Mouse (Mus musculus): ENCODE data around the gene Triobp.

Triobp gene

GRCm38 (mm10) chr15:78926021-78926919 is 21.3 kb upstream of the Triobp start, which contains the start of gene Lgals1:
Gene Lgals1 (plus strand): TSS chr15:78926725.
- in situ Hi-C loops (cut with MboI) = no loop called here

- in situ Hi-C loops (cut with MboI) = no loop called here
Observed at GRCm38 (mm10) chr15:78927021-78927787, 20.3 kb upstream of the Triobp start.

GRCm38 (mm10) chr15:78927788-78928457 is 19.6 kb upstream of the Triobp start:
- in situ Hi-C loops (cut with MboI) = no loop called here

GRCm38 (mm10) chr15:78928539-78928938 is 19.0 kb upstream of the Triobp start:
- in situ Hi-C loops (cut with MboI) = no loop called here

- in situ Hi-C loops (cut with MboI) = no loop called here
Observed at GRCm38 (mm10) chr15:78930192-78930706, 17.3 kb upstream of the Triobp start.

- in situ Hi-C loops (cut with MboI) = no loop called here
Observed at GRCm38 (mm10) chr15:78930801-78931426, 16.6 kb upstream of the Triobp start.

- in situ Hi-C loops (cut with MboI) = no loop called here
Observed at GRCm38 (mm10) chr15:78931577-78931976, 15.9 kb upstream of the Triobp start.

GRCm38 (mm10) chr15:78934784-78935320 is 12.7 kb upstream of the Triobp start, which contains the start of gene Nol12:
Gene Nol12 (plus strand): TSS chr15:78934933.
- in situ Hi-C loops (cut with MboI) = no loop called here

GRCm38 (mm10) chr15:78936403-78936802 is 11.1 kb upstream of the Triobp start:
- in situ Hi-C loops (cut with MboI) = no loop called here

GRCm38 (mm10) chr15:78937311-78937710 is 10.2 kb upstream of the Triobp start:
- in situ Hi-C loops (cut with MboI) = no loop called here

- in situ Hi-C loops (cut with MboI) = no loop called here
Observed at GRCm38 (mm10) chr15:78937963-78938362, 9.6 kb upstream of the Triobp start.

- in situ Hi-C loops (cut with MboI) = no loop called here
Observed at GRCm38 (mm10) chr15:78940325-78940724, 7.2 kb upstream of the Triobp start.

- in situ Hi-C loops (cut with MboI) = no loop called here
Observed at GRCm38 (mm10) chr15:78942663-78943062, 4.9 kb upstream of the Triobp start.

GRCm38 (mm10) chr15:78946232-78946631 is 1.3 kb upstream of the Triobp start:
- in situ Hi-C loops (cut with MboI) = no loop called here

GRCm38 (mm10) chr15:78948152-78948725 is 715 bp downstream of the Triobp start:
- in situ Hi-C loops (cut with MboI) = no loop called here

- in situ Hi-C loops (cut with MboI) = no loop called here
Observed at GRCm38 (mm10) chr15:78948883-78949282, 1.4 kb downstream of the Triobp start.

GRCm38 (mm10) chr15:78955663-78956062 is 8.1 kb downstream of the Triobp start:
- in situ Hi-C loops (cut with MboI) = no loop called here

- in situ Hi-C loops (cut with MboI) = no loop called here
Observed at GRCm38 (mm10) chr15:78956351-78956750, 8.8 kb downstream of the Triobp start.

GRCm38 (mm10) chr15:78957021-78957420 is 9.5 kb downstream of the Triobp start:
- in situ Hi-C loops (cut with MboI) = no loop called here

GRCm38 (mm10) chr15:78959537-78959936 is 12.0 kb downstream of the Triobp start:
- in situ Hi-C loops (cut with MboI) = no loop called here

GRCm38 (mm10) chr15:78960088-78960487 is 12.6 kb downstream of the Triobp start:
- in situ Hi-C loops (cut with MboI) = no loop called here
